Mouse (Mus musculus) forebrain, postnatal 0 days (tissue): Measurements from ENCODE around the gene Porcn. TPM values are rescaled to one million over a fixed set of nuclear protein-coding genes. Genes with fewer than 3 reads are reported as not detected.

ENCODE experiments used
- ATAC-seq: fragments of 200-750 bp; cut with Nextera tagmentation; 2 replicates; pipeline ENCODE4 v1.8.0; 2017; ENCODE audit warnings: mild to moderate bottlenecking, moderate library complexity
- DNase-seq: peaks from one replicate; pipeline ENCODE4 v3.0.0-alpha.2; 2015
- H3K27ac ChIP-seq: fragments of 300-500 bp; sonication (generic); 2 replicates; pipeline ENCODE4 v1.5.1; 2014; ENCODE audit warnings: low read depth, mild to moderate bottlenecking, antibody characterized with exemption, low read length, moderate library complexity, mixed read lengths
- H3K27me3 ChIP-seq: fragments of 300-500 bp; sonication (generic); 2 replicates; pipeline ENCODE4 v1.6.1; 2014; ENCODE audit warnings: mild to moderate bottlenecking, low read length, mixed read lengths; ENCODE audit not compliant: insufficient read depth
- H3K36me3 ChIP-seq: fragments of 300-500 bp; sonication (generic); 2 replicates; pipeline ENCODE4 v1.6.1; 2014; ENCODE audit warnings: mild to moderate bottlenecking, moderate library complexity; ENCODE audit not compliant: insufficient read depth
- H3K4me1 ChIP-seq: fragments of 300-500 bp; sonication (generic); 2 replicates; pipeline ENCODE4 v1.6.1; 2014; ENCODE audit warnings: antibody characterized with exemption; ENCODE audit not compliant: insufficient read depth
- H3K4me2 ChIP-seq: fragments of 300-500 bp; sonication (generic); 2 replicates; pipeline ENCODE4 v1.6.1; 2014; ENCODE audit warnings: low read depth, mild to moderate bottlenecking, moderate library complexity
- H3K4me3 ChIP-seq: fragments of 300-500 bp; sonication (generic); 2 replicates; pipeline ENCODE4 v1.5.1; 2014; ENCODE audit warnings: low read depth, low read length, mixed read lengths
- H3K9ac ChIP-seq: fragments of 300-500 bp; sonication (generic); 2 replicates; pipeline ENCODE4 v1.6.1; 2014; ENCODE audit warnings: mild to moderate bottlenecking
- H3K9me3 ChIP-seq: fragments of 300-500 bp; sonication (generic); 2 replicates; pipeline ENCODE4 v1.6.1; 2016; ENCODE audit warnings: low read length
- CTCF ChIP-seq: sonication (generic); IDR thresholded peaks from 2 replicates; pipeline ENCODE4 v1.5.1; 2016; ENCODE audit warnings: antibody characterized with exemption, control low read depth, low read depth
- WGBS: fragments of 180-500 bp; shearing (Covaris S2); extraction: QIAGEN DNeasy Blood & Tissue Kit; methylation state at CpG from one replicate; pipeline ENCODE4 v1.1.7; 2014; 5-methylcytosine and 5-hydroxymethylcytosine counted together
- polyA plus RNA-seq: library from polyadenylated mRNA; unstranded; fragments of >200 nt; fragmentation: Nextera tagmentation; extraction: Ambion mirVana; gene quantifications from 2 replicates; pipeline ENCODE4 v1.2.1, GENCODE M21; 2015
- total RNA-seq: library from RNA; depleted of rRNA; stranded (reverse); fragments of >200 nt; gene quantifications from 2 replicates; pipeline ENCODE4 v1.2.3, GENCODE M21; 2014; rRNA removed

Gene Porcn
- total RNA-seq (37.0 and 45.8 TPM in 2 replicates), polyA plus RNA-seq (39.4 and 46.6 TPM in 2 replicates)

DNA sequence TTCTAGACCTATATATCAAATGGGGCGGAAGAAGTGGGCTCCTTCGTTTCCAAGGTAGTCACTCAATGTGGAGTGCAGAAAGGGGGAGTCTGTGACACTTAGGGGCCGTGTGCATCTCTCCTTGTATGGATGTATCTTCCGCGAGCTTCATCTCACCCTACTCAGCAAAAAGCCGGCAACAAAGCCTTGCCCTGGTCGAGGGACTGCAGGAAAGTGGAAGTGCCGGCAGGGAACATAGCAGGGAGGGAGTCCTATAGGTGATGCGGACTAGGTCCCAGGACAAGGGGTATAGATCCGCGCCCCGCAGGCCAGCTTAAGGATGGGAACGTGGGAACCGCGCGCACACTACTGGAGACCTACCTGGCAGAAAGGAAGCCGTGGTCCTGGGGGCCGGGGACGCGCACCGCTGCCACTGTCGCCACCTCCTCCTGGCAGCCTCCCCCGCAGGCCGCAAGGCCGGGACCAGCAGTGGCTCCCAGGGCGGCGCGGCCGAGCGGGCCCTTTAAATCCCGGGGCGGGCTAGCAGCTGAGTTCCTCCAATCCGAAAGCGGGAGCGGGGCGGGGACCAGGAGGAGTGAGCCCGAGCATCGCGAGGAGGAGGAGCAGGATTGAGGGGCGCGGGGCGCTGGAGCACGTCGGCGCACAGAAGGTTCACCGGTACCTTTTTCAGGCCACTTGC lies at the start of gene Porcn:
Gene Porcn (minus strand): TSS at position 511 of the 679 bp plus-strand sequence.
- H3K9ac ChIP-seq = peak within 1 kb of the TSS; percentile 71
- H3K4me1 ChIP-seq = no peaks in the 10 kb centered on the region
- no peaks in the 10 kb centered on the region for H3K9me3 ChIP-seq
- H3K4me3 ChIP-seq = peak within 1 kb of the TSS; percentile 57
- H3K27me3 ChIP-seq = no peaks in the 10 kb centered on the region
- H3K4me2 ChIP-seq = peak within 1 kb of the TSS; percentile 56
- ATAC-seq (peak; percentile 98), DNase-seq (peak; percentile 88)
- H3K27ac ChIP-seq = peak within 1 kb of the TSS; percentile 70
- WGBS = 18% methylated on average over 46 of the region's 46 CpGs
- TF ChIP-seq CTCF = no peak
- H3K36me3 ChIP-seq = no peaks in the 10 kb centered on the region

DNA sequence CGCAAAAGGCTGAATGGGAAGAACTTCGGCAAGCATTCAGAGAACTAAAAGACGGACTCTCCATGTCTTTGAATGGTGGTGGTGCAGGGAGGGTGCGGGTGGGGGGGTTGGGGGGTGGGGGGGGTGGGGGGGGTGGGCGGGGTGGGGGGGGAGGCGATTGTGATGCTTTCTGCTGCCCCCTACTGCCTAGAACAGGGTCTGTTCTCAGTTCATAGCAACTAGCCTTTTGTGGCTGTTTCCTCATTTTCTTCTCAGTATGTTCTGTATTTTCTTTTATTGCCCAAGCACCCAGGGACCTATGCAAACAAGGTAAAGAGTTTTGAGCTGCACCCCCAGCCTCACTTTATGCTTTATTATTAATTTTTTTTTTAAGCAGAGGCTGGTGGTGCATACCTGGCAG lies 49.5 kb upstream of the Porcn start:
- TF ChIP-seq CTCF = no peak
- DNase-seq = no peak
- H3K36me3 ChIP-seq = no peaks in the 10 kb centered on the region
- WGBS = 26% methylated on average over 4 of the region's 6 CpGs
- H3K27ac ChIP-seq = no peak overlapping the region
- H3K27me3 ChIP-seq = no peaks in the 10 kb centered on the region
- no peak for ATAC-seq
- H3K9me3 ChIP-seq = no peaks in the 10 kb centered on the region
- no peak overlapping the region for H3K4me3 ChIP-seq
- 0 out of 2 replicates have a peak, but pooled peaks cover 7% of the 10 kb centered on the region for H3K4me1 ChIP-seq
- H3K4me2 ChIP-seq = no peak overlapping the region
- no peak overlapping the region for H3K9ac ChIP-seq

DNA sequence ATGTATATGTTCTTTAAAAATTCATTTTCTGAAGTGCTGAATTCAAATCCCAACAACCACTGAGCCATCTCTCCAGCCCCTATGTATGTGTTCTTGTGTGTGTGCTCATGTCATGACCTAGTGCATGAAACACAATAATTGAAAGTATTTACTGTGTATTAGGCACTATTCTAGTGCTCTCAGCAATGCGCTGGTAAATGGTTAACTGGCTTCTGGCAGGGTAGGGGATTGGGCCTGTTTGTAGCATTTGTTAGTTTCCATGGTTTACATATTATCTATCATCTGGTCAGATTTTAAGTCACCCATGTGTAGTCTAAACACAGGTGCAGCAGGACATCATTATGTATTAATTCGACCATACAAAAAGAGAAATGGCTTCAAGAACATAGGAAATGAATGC lies 47.4 kb upstream of the Porcn start:
- H3K27me3 ChIP-seq = no peaks in the 10 kb centered on the region
- no peak overlapping the region for H3K27ac ChIP-seq
- H3K4me2 ChIP-seq = no peak overlapping the region
- H3K36me3 ChIP-seq = no peaks in the 10 kb centered on the region
- no peak for ATAC-seq
- WGBS = 85% methylated on average over 2 of the region's 2 CpGs
- H3K9me3 ChIP-seq = no peaks in the 10 kb centered on the region
- TF ChIP-seq CTCF = no peak
- H3K4me1 ChIP-seq = 0 out of 2 replicates have a peak, but pooled peaks cover 7% of the 10 kb centered on the region
- no peak overlapping the region for H3K4me3 ChIP-seq
- H3K9ac ChIP-seq = no peak overlapping the region
- no peak for DNase-seq

DNA sequence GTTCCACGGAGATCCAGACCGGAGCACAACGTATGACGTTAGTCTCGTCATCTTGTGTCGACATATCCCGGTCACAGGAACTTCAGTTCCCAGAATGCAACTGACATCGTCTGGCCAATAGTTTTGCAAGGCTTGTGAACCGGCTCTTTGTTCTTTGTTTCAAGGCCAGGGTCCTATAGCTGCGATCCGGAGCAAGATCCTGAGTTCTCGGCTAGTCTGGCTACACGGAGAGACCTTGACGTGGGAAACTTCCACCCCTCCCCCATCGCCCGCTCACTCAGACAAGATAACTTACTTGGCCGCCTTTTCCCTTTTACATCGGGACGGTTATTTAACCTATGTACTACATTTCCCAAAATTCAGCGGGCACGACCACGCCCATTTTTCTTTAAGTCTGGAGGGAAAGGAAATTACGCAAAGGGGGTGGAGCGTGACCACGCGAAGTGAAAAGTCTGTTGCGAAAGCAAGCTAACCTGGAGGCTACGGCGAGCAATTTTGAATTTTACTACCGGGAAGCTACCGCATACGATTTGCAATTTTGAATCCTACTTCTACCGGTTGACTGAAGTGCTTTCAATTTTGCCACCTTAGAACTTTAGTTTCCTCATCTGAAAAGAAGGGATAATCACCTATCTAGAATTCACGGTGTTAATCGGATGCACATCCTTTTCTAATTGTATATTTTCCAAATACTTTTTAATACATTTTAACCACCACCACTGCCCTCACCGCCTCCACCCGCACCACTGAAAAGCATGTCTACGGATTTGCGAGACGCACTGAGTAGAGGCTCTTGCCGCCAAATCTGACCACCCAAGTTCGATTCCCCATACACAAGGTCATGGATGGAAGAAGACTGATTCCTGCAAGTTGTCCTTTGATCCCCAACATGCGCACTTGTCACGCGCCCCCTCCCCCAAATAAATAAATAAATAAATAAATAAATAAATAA lies 46.3 kb upstream of the Porcn start, which contains the start of gene Ftsj1:
Gene Ftsj1 (minus strand): TSS at position 73 of the 952 bp plus-strand sequence.
- peak; percentile 92 for DNase-seq
- WGBS = 22% methylated on average over 45 of the region's 45 CpGs

DNA sequence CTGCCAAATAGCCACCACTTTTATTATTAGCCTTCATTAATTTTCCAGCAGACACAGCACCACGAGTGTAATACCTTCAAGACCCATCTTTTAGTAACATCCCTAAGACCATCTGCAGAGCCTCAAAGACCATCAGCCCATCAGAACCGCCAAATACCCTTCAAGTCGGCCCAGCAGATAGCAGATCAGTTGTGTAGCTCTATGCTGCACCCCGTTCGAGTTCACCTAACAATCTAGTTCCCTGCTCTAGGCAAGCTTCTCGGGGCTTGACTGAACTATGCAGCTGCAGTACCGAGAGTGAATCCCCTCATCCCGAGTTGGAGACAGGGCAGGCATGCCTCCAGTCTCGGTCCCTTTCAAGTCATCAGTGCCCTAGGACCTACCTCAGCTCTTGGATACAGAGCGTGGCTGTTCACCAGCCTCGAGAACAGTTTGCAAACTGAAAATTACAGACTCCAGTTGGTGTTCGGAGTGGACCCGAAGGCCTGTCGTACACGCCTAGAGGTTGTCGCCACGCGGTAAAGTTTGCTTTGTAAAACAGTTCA lies 45.5 kb upstream of the Porcn start:
- Histone ChIP-seq H3K9ac (peak overlapping the region; percentile 64), H3K4me1 (0 out of 2 replicates have a peak, but pooled peaks cover 7% of the 10 kb centered on the region), H3K9me3 (no peaks in the 10 kb centered on the region), H3K27ac (peak overlapping the region; percentile 82; the same call in 1 of the 2 replicates), H3K4me3 (peak overlapping the region; percentile 57), H3K27me3 (no peaks in the 10 kb centered on the region), H3K4me2 (peak overlapping the region; percentile 52), H3K36me3 (no peaks in the 10 kb centered on the region)
- no peak for TF ChIP-seq CTCF
- 22% methylated on average over 18 of the region's 18 CpGs for WGBS
- DNase-seq = no peak
- peak; percentile 43 for ATAC-seq

More for the DNA sequence above, 46.3 kb upstream of the Porcn start, which contains the start of gene Ftsj1:
- ATAC-seq = peak; percentile 96
- peak within 1 kb of the TSS; percentile 82 for H3K27ac ChIP-seq
- H3K4me2 ChIP-seq = peak within 1 kb of the TSS; percentile 52
- H3K36me3 ChIP-seq = no peaks in the 10 kb centered on the region
- no peaks in the 10 kb centered on the region for H3K27me3 ChIP-seq
- TF ChIP-seq CTCF = no peak
- no peaks in the 10 kb centered on the region for H3K9me3 ChIP-seq
- peak within 1 kb of the TSS; percentile 64 for H3K9ac ChIP-seq
- H3K4me3 ChIP-seq = peak within 1 kb of the TSS; percentile 57
- H3K4me1 ChIP-seq = 0 out of 2 replicates have a peak, but pooled peaks cover 7% of the 10 kb centered on the region

DNA sequence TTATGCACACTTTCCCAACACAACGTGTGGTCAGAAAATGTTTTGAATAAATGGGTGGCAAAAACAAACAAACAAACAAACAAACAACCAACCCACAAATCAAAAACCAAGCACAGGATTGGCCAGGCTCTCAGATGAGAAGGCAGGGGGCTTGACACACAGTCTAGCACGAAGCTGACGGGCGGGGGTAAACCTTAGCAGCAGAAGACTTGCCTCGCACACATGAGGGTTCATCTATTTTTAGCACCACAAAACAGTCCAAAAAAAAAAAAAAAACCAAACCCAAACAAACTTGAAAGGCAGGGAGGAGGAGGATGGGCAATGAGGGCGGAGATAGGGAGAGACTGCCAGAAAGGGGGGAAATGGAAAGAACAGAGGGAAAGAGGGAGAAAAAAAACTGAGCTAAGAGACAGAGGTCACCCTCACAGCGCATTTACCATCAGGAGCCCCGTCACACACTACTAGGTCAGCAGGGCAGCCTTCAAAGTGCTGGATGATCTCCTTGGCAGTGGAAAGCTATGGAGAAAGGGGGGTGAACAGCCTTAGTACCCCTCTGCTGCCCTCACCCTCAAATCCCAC lies 42.3 kb upstream of the Porcn start:
- ATAC-seq (no peak), DNase-seq (no peak)
- no peak for TF ChIP-seq CTCF
- no peak overlapping the region for H3K4me3 ChIP-seq
- H3K4me2 ChIP-seq = no peak overlapping the region
- H3K9me3 ChIP-seq = no peaks in the 10 kb centered on the region
- 0 out of 2 replicates have a peak, but pooled peaks cover 7% of the 10 kb centered on the region for H3K4me1 ChIP-seq
- WGBS = 89% methylated on average over 8 of the region's 8 CpGs
- H3K27me3 ChIP-seq = no peaks in the 10 kb centered on the region
- H3K9ac ChIP-seq = no peak overlapping the region
- no peak overlapping the region for H3K27ac ChIP-seq
- H3K36me3 ChIP-seq = no peaks in the 10 kb centered on the region
